Mouse (Mus musculus) olfactory bulb, adult 2 months (tissue): Measurements from ENCODE around the gene Cmtm4.

Experiments
- CTCF ChIP-seq: fragments of 200-500 bp; IDR thresholded peaks from 2 replicates; pipeline ENCODE4 v1.5.1; 2012; ENCODE audit warnings: low read depth, mild to moderate bottlenecking, low read length, moderate library complexity; ENCODE audit not compliant: insufficient read depth
- POLR2A ChIP-seq: fragments of 200-500 bp; IDR thresholded peaks from 2 replicates; pipeline ENCODE4 v1.6.1; 2012; ENCODE audit warnings: mild to moderate bottlenecking, low read depth, low read length, moderate library complexity; ENCODE audit not compliant: insufficient read depth

DNA sequence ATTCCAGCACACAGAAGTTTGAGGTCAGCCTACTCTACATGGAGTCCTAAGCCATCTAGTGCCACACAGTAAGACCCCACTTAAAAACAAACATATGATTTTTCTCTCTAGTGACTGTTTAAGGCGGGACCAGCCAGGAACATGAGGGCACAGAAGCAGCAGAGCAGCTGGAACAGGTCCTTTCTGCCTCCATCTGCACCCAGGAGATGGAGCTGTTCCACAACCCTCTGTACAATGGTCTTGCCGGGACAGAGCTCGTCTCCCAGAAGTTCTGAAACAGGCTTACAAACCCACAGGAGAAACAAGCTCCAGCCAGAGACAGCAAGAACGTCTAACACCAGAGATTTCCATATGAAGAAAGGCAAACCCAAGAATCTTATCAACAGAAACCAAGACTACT, 82.3 kb downstream of the Cmtm4 start:
- no peak for TF ChIP-seq CTCF
- TF ChIP-seq POLR2A, result no peak
